Mouse (Mus musculus) megakaryocyte, embryonic 14.5 days (primary cell): ENCODE measurements around the gene Slc29a1. TPM values are rescaled to one million over a fixed set of nuclear protein-coding genes. Genes with fewer than 3 reads are reported as not detected.

Experiments
- H3K27me3 ChIP-seq: replicated peaks from 2 replicates; pipeline ENCODE3; 2012; ENCODE audit warnings: inconsistent platforms
- H3K36me3 ChIP-seq: replicated peaks from 2 replicates; pipeline ENCODE3; 2012; ENCODE audit warnings: low read length, inconsistent platforms, mixed read lengths
- H3K4me1 ChIP-seq: 2 replicates; pipeline ENCODE4 v1.6.1; 2012; ENCODE audit warnings: inconsistent platforms
- H3K4me3 ChIP-seq: replicated peaks from 2 replicates; pipeline ENCODE3; 2012; ENCODE audit warnings: moderate library complexity, mild to moderate bottlenecking, inconsistent platforms
- H3K9me3 ChIP-seq: 2 replicates; pipeline ENCODE4 v1.6.1; 2012; ENCODE audit warnings: inconsistent platforms
- FLI1 ChIP-seq: IDR thresholded peaks from 2 replicates; pipeline ENCODE4 v1.6.1; 2012; ENCODE audit warnings: low read length, inconsistent platforms, mixed read lengths
- GATA1 ChIP-seq: IDR thresholded peaks from 3 replicates; pipeline ENCODE4 v1.6.1; 2012; ENCODE audit warnings: mixed read lengths, low read length, inconsistent platforms, borderline replicate concordance
- polyA plus RNA-seq: library from polyadenylated mRNA; stranded (reverse); fragments of >175 nt; gene quantifications from 2 replicates; pipeline ENCODE4 v1.2.3, GENCODE M21; 2012; ENCODE audit warnings: low replicate concordance; ENCODE audit not compliant: insufficient read depth

Slc29a1 gene
- 24.7 TPM in 1 of 2 replicates, not detected in the other for polyA plus RNA-seq

GRCm38 (mm10) chr17:45599446-45600242 is at the start of gene Slc29a1:
Gene Slc29a1, minus strand, starts transcription at chr17:45599606.
- Histone ChIP-seq H3K4me3 (no peak within 1 kb of the TSS), H3K9me3 (no peaks in the 10 kb centered on the region), H3K36me3 (no peaks in the 10 kb centered on the region), H3K27me3 (peaks cover 84% of the 10 kb centered on the region), H3K4me1 (peaks cover 37% of the 10 kb centered on the region)
- TF ChIP-seq FLI1 (no peak), GATA1 (no peak)

- Histone ChIP-seq H3K4me1 (peaks cover 11% of the 10 kb centered on the region), H3K4me3 (no peak overlapping the region), H3K27me3 (peaks cover 31% of the 10 kb centered on the region), H3K36me3 (no peaks in the 10 kb centered on the region), H3K9me3 (peaks cover 7% of the 10 kb centered on the region)
- TF ChIP-seq GATA1 (no peak), FLI1 (no peak)
Measured at GRCm38 (mm10) chr17:45644185-45644584, 44.8 kb upstream of the Slc29a1 start.

- Histone ChIP-seq H3K9me3 (peaks cover 9% of the 10 kb centered on the region), H3K27me3 (peaks cover 38% of the 10 kb centered on the region), H3K4me3 (peak overlapping the region; percentile 28), H3K36me3 (no peaks in the 10 kb centered on the region), H3K4me1 (peaks cover 24% of the 10 kb centered on the region)
- TF ChIP-seq FLI1 (no peak), GATA1 (no peak)
Measured at GRCm38 (mm10) chr17:45642701-45643100, 43.3 kb upstream of the Slc29a1 start.

GRCm38 (mm10) chr17:45641981-45642380 is 42.6 kb upstream of the Slc29a1 start:
- H3K36me3 ChIP-seq, result no peaks in the 10 kb centered on the region
- H3K4me1 ChIP-seq, result peaks cover 31% of the 10 kb centered on the region
- TF ChIP-seq GATA1, result no peak
- TF ChIP-seq FLI1, result no peak
- H3K27me3 ChIP-seq, result peaks cover 38% of the 10 kb centered on the region
- H3K9me3 ChIP-seq, result peaks cover 9% of the 10 kb centered on the region
- H3K4me3 ChIP-seq, result no peak overlapping the region

GRCm38 (mm10) chr17:45638596-45639295 is 39.3 kb upstream of the Slc29a1 start:
- TF ChIP-seq GATA1, result no peak
- H3K27me3 ChIP-seq, result peaks cover 42% of the 10 kb centered on the region

GRCm38 (mm10) chr17:45634033-45634432 is 34.6 kb upstream of the Slc29a1 start:
- TF ChIP-seq GATA1 (no peak), FLI1 (no peak)

More at GRCm38 (mm10) chr17:45638596-45639295, 39.3 kb upstream of the Slc29a1 start:
- peaks cover 44% of the 10 kb centered on the region for H3K4me1 ChIP-seq
- H3K4me3 ChIP-seq, result no peak overlapping the region
- H3K9me3 ChIP-seq, result peaks cover 3% of the 10 kb centered on the region
- no peaks in the 10 kb centered on the region for H3K36me3 ChIP-seq

GRCm38 (mm10) chr17:45631940-45632339 is 32.5 kb upstream of the Slc29a1 start:
- no peak for TF ChIP-seq FLI1
- no peak for TF ChIP-seq GATA1
- H3K4me3 ChIP-seq, result no peak overlapping the region
- H3K36me3 ChIP-seq, result no peaks in the 10 kb centered on the region
- H3K9me3 ChIP-seq, result peaks cover 3% of the 10 kb centered on the region; the same call in 1 of the 2 replicates
- peaks cover 60% of the 10 kb centered on the region for H3K4me1 ChIP-seq
- H3K27me3 ChIP-seq, result peaks cover 68% of the 10 kb centered on the region

More at GRCm38 (mm10) chr17:45634033-45634432, 34.6 kb upstream of the Slc29a1 start:
- H3K9me3 ChIP-seq, result peaks cover 5% of the 10 kb centered on the region; the same call in 1 of the 2 replicates
- no peak overlapping the region for H3K4me3 ChIP-seq
- H3K36me3 ChIP-seq, result no peaks in the 10 kb centered on the region
- H3K4me1 ChIP-seq, result peaks cover 68% of the 10 kb centered on the region
- H3K27me3 ChIP-seq, result peaks cover 58% of the 10 kb centered on the region

- peaks cover 75% of the 10 kb centered on the region for H3K27me3 ChIP-seq
- H3K9me3 ChIP-seq, result peaks cover 3% of the 10 kb centered on the region; the same call in 1 of the 2 replicates
- no peaks in the 10 kb centered on the region for H3K36me3 ChIP-seq
- peaks cover 60% of the 10 kb centered on the region for H3K4me1 ChIP-seq
- TF ChIP-seq FLI1 (no peak), GATA1 (no peak)
- H3K4me3 ChIP-seq, result no peak overlapping the region
Measured at GRCm38 (mm10) chr17:45630992-45631391, 31.6 kb upstream of the Slc29a1 start.

GRCm38 (mm10) chr17:45629861-45630694 is 30.7 kb upstream of the Slc29a1 start:
- H3K4me3 ChIP-seq, result peak overlapping the region; percentile 88
- TF ChIP-seq GATA1, result no peak
- no peak for TF ChIP-seq FLI1
- H3K4me1 ChIP-seq, result peaks cover 57% of the 10 kb centered on the region
- H3K9me3 ChIP-seq, result peaks cover 3% of the 10 kb centered on the region; the same call in 1 of the 2 replicates
- no peaks in the 10 kb centered on the region for H3K36me3 ChIP-seq
- H3K27me3 ChIP-seq, result peaks cover 81% of the 10 kb centered on the region
